10 mouse cellular contexts compared by ENCODE assay signal in the genomic region with DNA sequence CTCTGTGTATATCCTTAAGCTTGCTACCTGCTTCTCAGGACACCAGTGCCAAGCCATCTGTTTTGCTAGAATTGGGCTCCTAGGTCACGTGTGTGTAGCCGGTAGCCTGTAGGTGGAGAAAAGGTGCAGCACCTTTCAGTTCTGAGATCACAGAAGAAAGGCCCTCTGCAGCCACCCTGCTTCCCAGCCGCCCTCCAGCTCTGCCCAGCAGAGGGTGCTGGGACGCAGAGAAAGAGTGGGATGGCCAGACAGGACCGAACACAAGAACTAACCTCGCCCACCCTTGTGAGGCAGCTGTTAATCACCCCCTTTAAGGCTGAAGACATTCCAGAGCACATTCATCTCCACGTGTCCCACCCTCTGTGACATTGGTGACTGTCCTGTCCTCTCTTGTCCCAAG.
A peak's percentile ranks its signal among the peaks of the same experiment; 100 is the strongest.
DNase-seq lines count a peak whose midpoint lies in the region; ATAC-seq and TF ChIP-seq lines count a peak whose summit lies in the region.
"Had no signal": no experiment of that assay in that cellular context is flagged by ENCODE, and none has a peak within 500 bp of the region (broad histone marks: within the 10 kb centered on the region; RNA-seq: fewer than 3 reads in every experiment).

No protein-coding gene starts in this region.

- TF ChIP-seq RAD21 in MEL (IDR thresholded peaks at IDR 0.05; ENCODE audit: low read depth, low read length): no peak

- H3K27me3 ChIP-seq in MEL (ENCODE audit: control insufficient read depth in 1 of 2, insufficient read depth in 2 of 2, low read length in 2 of 2): no peaks in the 10 kb centered on the region
- H3K27me3 ChIP-seq in kidney, postnatal 0 days (ENCODE audit: insufficient read depth, low read length): no peaks in the 10 kb centered on the region
- H3K27me3 ChIP-seq: heart, embryonic 15.5 days; liver, embryonic 15.5 days had no signal

- no peak overlapping the region for H3K27ac ChIP-seq in layer of hippocampus, adult 2 months
- H3K27ac ChIP-seq in MEL (ENCODE audit: control insufficient read depth, low read depth, low read length): no peak overlapping the region
- no peak overlapping the region for H3K27ac ChIP-seq in kidney, postnatal 0 days
- H3K27ac ChIP-seq: heart, embryonic 15.5 days; liver, embryonic 15.5 days had no signal

- H3K9ac ChIP-seq in MEL (ENCODE audit: control insufficient read depth, low read depth, low read length, poor library complexity, severe bottlenecking): no peak overlapping the region
- H3K9ac ChIP-seq in kidney, postnatal 0 days (ENCODE audit: low read depth, low read length): no peak overlapping the region
- H3K9ac ChIP-seq: heart, embryonic 15.5 days; liver, embryonic 15.5 days had no signal

- no peaks in the 10 kb centered on the region for H3K4me1 ChIP-seq in MEL (ENCODE audit: control insufficient read depth in 1 of 2, insufficient read depth in 2 of 2, low read length in 2 of 2)
- no peaks in the 10 kb centered on the region for H3K4me1 ChIP-seq in kidney, postnatal 0 days (replicated peaks; ENCODE audit: insufficient read depth, low read length)

- peak; percentile 66 for TF ChIP-seq CTCF in layer of hippocampus, adult 2 months (conservative IDR thresholded peaks at IDR 0.05)
- TF ChIP-seq CTCF in MEL (IDR thresholded peaks at IDR 0.05 in 2 of 3, conservative IDR thresholded peaks at IDR 0.05 in 1 of 3; ENCODE audit: control insufficient read depth in 1 of 3, insufficient read depth in 1 of 3, low read depth in 2 of 3, low read length in 3 of 3, poor library complexity in 1 of 3, severe bottlenecking in 1 of 3): peak in 2 of 3 experiments; percentile 26 to 40; a peak in 4 of 6 replicates
- peak; percentile 68 for TF ChIP-seq CTCF in kidney, postnatal 0 days (IDR thresholded peaks at IDR 0.05; ENCODE audit: low read depth)

- ATAC-seq in cerebellum, adult (ENCODE audit: insufficient number of reproducible peaks, low FRiP score, low TSS enrichment): peak; percentile 61
- ATAC-seq in kidney, postnatal 0 days (replicated peaks; ENCODE audit: low FRiP score, low read depth): no peak

- TF ChIP-seq POLR2A in MEL (IDR thresholded peaks at IDR 0.05; ENCODE audit: control insufficient read depth in 1 of 2, insufficient read depth in 1 of 2, low read depth in 1 of 2, low read length in 2 of 2, poor library complexity in 1 of 2): no peak

- H3K9me3 ChIP-seq in MEL (replicated peaks; ENCODE audit: insufficient read depth, low read length): no peaks in the 10 kb centered on the region
- no peaks in the 10 kb centered on the region for H3K9me3 ChIP-seq in kidney, postnatal 0 days (replicated peaks; ENCODE audit: low read length)
- H3K9me3 ChIP-seq: heart, embryonic 15.5 days; liver, embryonic 15.5 days had no signal

- no peak for TF ChIP-seq EP300 in MEL (IDR thresholded peaks at IDR 0.05; ENCODE audit: low read depth in 1 of 2, low read length in 2 of 2)

- intact Hi-C loops in left cerebral cortex, postnatal 36 days (cut with DNase I): loop anchor here (10.0 kb wide), 1 partner anchor 739 kb away; no protein-coding TSS in a partner anchor

- 50% methylated on average over 7 of the region's 7 CpGs for WGBS in kidney, postnatal 0 days

- H3K4me2 ChIP-seq in kidney, postnatal 0 days (ENCODE audit: low read length): no peak overlapping the region
- H3K4me2 ChIP-seq: heart, embryonic 15.5 days; liver, embryonic 15.5 days had no signal

- H3K36me3 ChIP-seq in MEL (ENCODE audit: control insufficient read depth in 1 of 2, insufficient read depth in 2 of 2, low read length in 2 of 2): no peaks in the 10 kb centered on the region
- H3K36me3 ChIP-seq in kidney, postnatal 0 days (ENCODE audit: insufficient read depth, low read length): no peaks in the 10 kb centered on the region
- H3K36me3 ChIP-seq: heart, embryonic 15.5 days; liver, embryonic 15.5 days had no signal

- H3K79me2 ChIP-seq in MEL (ENCODE audit: control insufficient read depth, insufficient read depth, low read length, poor library complexity): peaks cover 49% of the 10 kb centered on the region

- no peak overlapping the region for H3K4me3 ChIP-seq in layer of hippocampus, adult 2 months
- H3K4me3 ChIP-seq in MEL (ENCODE audit: control insufficient read depth in 1 of 2, insufficient read depth in 1 of 2, low read depth in 2 of 2, low read length in 2 of 2): no peak overlapping the region
- H3K4me3 ChIP-seq in kidney, postnatal 0 days (replicated peaks; ENCODE audit: low read depth, low read length): no peak overlapping the region
- H3K4me3 ChIP-seq: heart, embryonic 15.5 days; liver, embryonic 15.5 days had no signal

- DNase-seq in cerebellum, postnatal 4 days (ENCODE audit: low spot score in 2 of 2): no peak
- DNase-seq in layer of hippocampus, adult 2 months (ENCODE audit: low spot score in 2 of 2): no peak
- no peak for DNase-seq in layer of hippocampus, postnatal 14 days (ENCODE audit: low spot score in 2 of 2)
- DNase-seq in MEL (ENCODE audit: low read depth, low spot score): no peak
- DNase-seq in kidney, postnatal 0 days (ENCODE audit: low spot score): no peak
- no peak for DNase-seq in urinary bladder, adult 2 months (ENCODE audit: low spot score)
- no peak for DNase-seq in left cerebral cortex, postnatal 36 days (ENCODE audit: low spot score in 2 of 2)

TF ChIP-seq in MEL, 35 proteins besides CTCF, POLR2A, EP300 and RAD21:
- no peak for TF ChIP-seq E2F4 (IDR thresholded peaks at IDR 0.05; ENCODE audit: borderline replicate concordance, low read depth, low read length)
- TF ChIP-seq GABPA (IDR thresholded peaks at IDR 0.05; ENCODE audit: low read depth, low read length): no peak
- TF ChIP-seq RCOR1 (IDR thresholded peaks at IDR 0.05; ENCODE audit: low read depth, low read length): no peak
- peak; percentile 27; the same call in 1 of the 2 replicates for TF ChIP-seq SMC3 (IDR thresholded peaks at IDR 0.05; ENCODE audit: low read depth, low read length)
- TF ChIP-seq MAX (IDR thresholded peaks at IDR 0.05; ENCODE audit: low read length): no peak
- no peak for TF ChIP-seq TCF12 (IDR thresholded peaks at IDR 0.05; ENCODE audit: low read depth, low read length)
- no peak for TF ChIP-seq ZNF384 (IDR thresholded peaks at IDR 0.05; ENCODE audit: low read depth, low read length)
